Mouse (Mus musculus) lung, postnatal 0 days (tissue): ENCODE data around the gene Umad1.

ENCODE experiments used
- CTCF ChIP-seq: IDR thresholded peaks from 2 replicates; pipeline ENCODE4 v1.5.1; 2016; ENCODE audit warnings: antibody characterized with exemption, mild to moderate bottlenecking
- EP300 ChIP-seq: IDR thresholded peaks from 2 replicates; pipeline ENCODE4 v1.6.1; 2016; ENCODE audit warnings: antibody characterized with exemption, mild to moderate bottlenecking, control low read depth

- no peak for TF ChIP-seq CTCF
- TF ChIP-seq EP300 = no peak
Measured at GRCm38 (mm10) chr6:8492248-8492647, 233.2 kb downstream of the Umad1 start.
